Mouse (Mus musculus) MEL (cell line): Measurements from ENCODE around the gene Ints14.

Source experiments
- CTCF ChIP-seq, 3 experiments: IDR thresholded peaks in 2 of 3; conservative IDR thresholded peaks in 1 of 3; 2 replicates each; pipeline ENCODE4 v1.5.1; 2011 to 2012; ENCODE audit warnings: low read length in 3 of 3, low read depth in 2 of 3, mild to moderate bottlenecking in 2 of 3, improper control_type of control experiment in 1 of 3, inconsistent platforms in 1 of 3, mixed read lengths in 1 of 3, moderate library complexity in 1 of 3; ENCODE audit not compliant: control insufficient read depth in 1 of 3, insufficient read depth in 1 of 3, poor library complexity in 1 of 3, severe bottlenecking in 1 of 3
- E2F4 ChIP-seq: IDR thresholded peaks from 2 replicates; pipeline ENCODE4 v1.6.1; 2011; ENCODE audit warnings: low read depth, low read length, improper control_type of control experiment, borderline replicate concordance
- ELF1 ChIP-seq: IDR thresholded peaks from 2 replicates; pipeline ENCODE4 v1.6.1; 2014; ENCODE audit warnings: low read depth, mild to moderate bottlenecking, inconsistent platforms, low read length, improper control_type of control experiment, moderate library complexity
- GATA1 ChIP-seq: IDR thresholded peaks from 2 replicates; pipeline ENCODE4 v1.6.1; 2011; ENCODE audit warnings: low read depth, low read length, improper control_type of control experiment
- MAFK ChIP-seq: IDR thresholded peaks from 2 replicates; pipeline ENCODE4 v1.6.1; 2011; ENCODE audit warnings: low read depth, mild to moderate bottlenecking, low read length, improper control_type of control experiment, borderline replicate concordance
- POLR2A ChIP-seq, 2 experiments: IDR thresholded peaks; 2 replicates each; pipeline ENCODE4 v1.6.1; 2011 to 2012; ENCODE audit warnings: low read length in 2 of 2, mild to moderate bottlenecking in 2 of 2, control low read depth in 1 of 2, improper control_type of control experiment in 1 of 2, low read depth in 1 of 2, moderate library complexity in 1 of 2; ENCODE audit not compliant: control insufficient read depth in 1 of 2, insufficient read depth in 1 of 2, poor library complexity in 1 of 2

DNA sequence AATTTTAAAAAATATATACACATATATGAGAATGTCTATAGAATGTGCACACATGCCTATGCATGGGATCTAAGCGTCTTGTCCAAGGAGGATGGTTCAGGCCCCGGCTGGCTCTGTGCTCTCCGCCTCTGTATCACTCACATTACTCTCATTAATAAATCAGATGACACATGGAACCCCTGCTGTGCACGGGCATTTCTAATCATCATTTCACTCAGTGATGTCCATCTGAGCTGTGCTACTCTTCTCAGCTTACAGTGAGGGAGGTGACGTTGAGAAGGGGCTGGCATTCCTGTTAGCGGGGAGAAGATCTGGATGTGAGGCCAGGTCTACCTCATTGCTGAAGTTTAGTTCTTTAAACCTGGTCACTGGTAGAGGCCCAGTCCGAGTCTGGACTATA lies 66.5 kb downstream of the Ints14 start:
- TF ChIP-seq CTCF (IDR thresholded peaks at IDR 0.05 in 2 of 3, conservative IDR thresholded peaks at IDR 0.05 in 1 of 3; ENCODE audit: control insufficient read depth in 1 of 3, insufficient read depth in 1 of 3, low read depth in 2 of 3, low read length in 3 of 3, poor library complexity in 1 of 3, severe bottlenecking in 1 of 3) (no peak), GATA1 (no peak), POLR2A (IDR thresholded peaks at IDR 0.05; ENCODE audit: control insufficient read depth in 1 of 2, insufficient read depth in 1 of 2, low read depth in 1 of 2, low read length in 2 of 2, poor library complexity in 1 of 2) (no peak), E2F4 (no peak), ELF1 (no peak), MAFK (no peak)
